Mouse (Mus musculus) adrenal gland, postnatal 10 days (tissue): ENCODE data around the gene Cyp26b1. TPM values are rescaled to one million over a fixed set of nuclear protein-coding genes. Genes with fewer than 3 reads are reported as not detected.

ENCODE experiments used
- DNase-seq: peaks from one replicate; pipeline ENCODE4 v3.0.0; 2021; ENCODE audit warnings: mixed read lengths
- total RNA-seq, 2 experiments: library from RNA; stranded (reverse); gene quantifications; 2 replicates each; pipeline ENCODE4 v1.2.3; 2021

Gene Cyp26b1
- total RNA-seq, 2 experiments from 2014 or later: 3.8 to 6.1 TPM

- no peak for DNase-seq
Observed at GRCm38 (mm10) chr6:84561171-84561570, 32.5 kb downstream of the Cyp26b1 start.

DNA sequence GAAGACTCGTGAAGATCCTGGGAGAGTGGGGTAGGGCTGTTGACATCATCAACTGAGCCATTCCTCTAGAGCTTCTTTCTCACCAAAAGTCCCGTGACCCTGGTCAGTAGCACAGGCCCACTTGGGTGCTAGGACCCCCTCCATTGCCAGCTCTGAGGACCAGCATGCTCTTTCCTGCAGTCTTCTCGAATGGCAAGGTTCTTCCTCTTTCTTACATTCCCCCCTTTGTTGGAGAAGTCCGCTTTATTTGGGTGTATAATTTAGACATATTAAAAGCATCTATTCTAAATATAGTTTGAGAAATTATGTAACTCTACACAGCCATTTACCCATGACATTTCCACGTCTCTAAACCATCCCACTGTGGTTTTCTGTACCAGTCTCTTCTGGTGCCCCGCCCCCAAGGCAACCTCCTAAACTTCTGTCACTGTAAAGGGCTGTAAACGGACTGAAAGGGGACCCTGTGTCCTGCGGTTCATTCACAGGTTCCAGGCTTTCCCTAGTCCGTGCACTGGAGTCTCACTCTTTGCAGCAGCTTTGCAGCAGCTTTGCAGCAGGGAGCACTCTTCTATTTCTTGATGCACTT lies 43.8 kb downstream of the Cyp26b1 start:
- DNase-seq: no peak

DNA sequence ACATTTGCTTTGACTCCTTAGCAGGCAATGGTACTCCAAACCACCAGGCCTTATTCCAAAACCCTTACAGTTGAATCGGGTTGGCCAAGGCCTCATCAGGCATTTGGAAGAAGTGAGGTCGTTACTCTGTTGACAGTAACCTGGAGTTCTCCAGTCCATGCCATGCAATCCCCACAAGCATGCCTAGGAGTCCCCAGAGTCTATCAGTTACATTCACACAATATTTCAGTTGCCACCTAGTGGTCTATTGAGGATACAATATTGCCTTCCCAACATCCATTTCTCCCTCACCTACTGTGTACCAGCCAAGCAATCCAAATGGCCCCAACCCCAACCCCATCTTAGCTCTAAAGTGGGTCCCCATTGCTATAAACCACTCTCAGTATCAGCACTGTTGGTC lies 48.3 kb downstream of the Cyp26b1 start:
- DNase-seq: no peak

- DNase-seq: no peak
Observed at GRCm38 (mm10) chr6:84544359-84544758, 49.3 kb downstream of the Cyp26b1 start.

DNA sequence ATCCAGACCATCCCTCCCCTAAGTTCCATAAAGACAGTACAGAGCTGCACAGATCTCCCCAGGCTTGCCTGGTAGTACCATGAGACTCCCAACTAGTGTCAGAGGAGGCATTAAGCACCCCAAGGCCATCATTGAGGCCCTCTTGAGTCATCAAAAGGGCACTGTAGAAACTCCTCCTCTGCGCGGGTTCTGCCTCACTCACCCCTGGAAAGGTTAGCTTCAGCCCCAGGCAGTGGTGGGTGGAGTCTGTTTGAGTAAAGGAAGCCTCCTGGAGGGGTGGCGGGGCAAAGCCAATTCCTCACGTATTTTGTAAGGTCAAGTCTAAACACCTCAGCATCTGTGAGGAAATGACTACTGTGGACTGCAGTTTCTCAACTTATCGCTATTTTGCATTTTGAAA lies 50.2 kb downstream of the Cyp26b1 start:
- DNase-seq: peak; percentile 19

DNA sequence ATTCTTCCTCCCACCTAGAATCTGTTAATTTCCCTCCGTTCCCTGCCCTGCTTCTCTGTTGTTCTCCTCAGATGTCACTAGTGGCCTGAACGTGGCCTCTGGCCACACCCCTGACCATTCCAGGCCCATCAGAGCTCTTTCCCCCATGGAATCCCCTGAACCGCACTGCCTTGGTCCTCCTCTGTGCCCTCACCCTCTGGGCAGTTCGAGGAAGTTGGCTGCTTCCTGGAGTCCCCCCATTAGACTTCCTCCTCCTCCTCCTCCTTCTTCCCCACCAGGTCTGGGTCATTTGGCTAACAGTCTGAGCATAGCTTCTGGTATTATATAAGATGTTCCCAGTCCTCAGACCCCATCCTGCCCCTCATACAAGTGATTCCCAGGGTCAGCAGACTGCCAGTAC lies 53.8 kb downstream of the Cyp26b1 start:
- no peak for DNase-seq

- no peak for DNase-seq
Observed at GRCm38 (mm10) chr6:84538681-84539080, 55.0 kb downstream of the Cyp26b1 start.

DNA sequence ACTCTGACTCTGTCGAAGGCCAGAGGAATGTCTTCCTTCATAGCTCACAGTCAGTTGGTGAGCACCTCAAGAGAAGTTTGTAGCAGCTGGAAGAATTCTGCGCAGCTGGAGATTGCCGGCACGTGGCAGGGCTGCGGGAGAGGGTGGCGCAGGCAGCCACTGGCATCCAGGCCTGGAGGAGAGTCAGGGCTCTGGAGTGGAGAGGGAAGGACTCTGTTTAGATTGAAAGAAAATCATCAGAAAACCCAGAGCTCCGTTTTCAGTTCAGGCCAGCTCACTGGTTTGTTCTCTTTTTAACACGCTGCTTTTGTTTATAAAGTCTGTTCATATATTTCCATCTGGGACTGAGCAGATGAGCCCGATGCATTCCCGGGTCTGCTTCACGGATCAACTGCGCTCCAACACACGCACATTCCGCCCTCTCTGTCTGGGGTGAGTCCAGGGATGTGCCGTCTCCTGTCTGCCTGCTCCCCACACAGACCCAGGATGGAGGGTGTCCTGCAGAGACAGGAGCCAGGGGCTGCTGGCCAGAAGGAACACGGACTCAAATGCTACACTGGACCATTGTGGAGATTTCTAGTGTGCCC lies 56.0 kb downstream of the Cyp26b1 start:
- DNase-seq: no peak

DNA sequence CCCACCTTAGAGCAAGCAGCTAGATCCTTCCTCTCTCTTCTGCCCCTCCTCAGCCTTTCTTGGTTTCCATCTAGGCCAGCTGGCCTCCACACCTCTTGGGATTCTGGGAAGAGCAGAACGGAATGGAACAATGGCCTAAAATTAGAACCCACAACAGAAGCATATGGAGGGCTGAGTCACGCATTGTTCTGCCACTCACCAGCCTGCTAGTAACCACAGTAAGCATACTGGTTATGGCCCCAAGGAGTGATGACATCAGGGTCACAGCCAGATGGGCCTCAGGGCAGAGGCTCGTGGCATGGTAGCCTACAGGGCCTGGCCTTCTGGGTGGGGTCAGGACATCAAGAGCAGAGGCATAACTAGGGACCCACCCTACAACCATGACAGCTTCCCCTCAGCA lies 58.8 kb downstream of the Cyp26b1 start:
- DNase-seq: no peak

- no peak for DNase-seq
Observed at GRCm38 (mm10) chr6:84529912-84530311, 63.8 kb downstream of the Cyp26b1 start.

- no peak for DNase-seq
Observed at GRCm38 (mm10) chr6:84524901-84525601, 68.7 kb downstream of the Cyp26b1 start.
